Mouse (Mus musculus) testis, postnatal 14 days (tissue): ENCODE measurements around the gene Pard3.
A peak's percentile ranks its signal among the peaks of the same experiment; 100 is the strongest.

ENCODE experiments used
- DNase-seq: peaks from one replicate; pipeline ENCODE4 v3.0.0; 2021; ENCODE audit warnings: low spot score

The Pard3 gene

GRCm38 (mm10) chr8:127609316-127609715, 545.6 kb downstream of the Pard3 start:
- DNase-seq, result no peak

DNA sequence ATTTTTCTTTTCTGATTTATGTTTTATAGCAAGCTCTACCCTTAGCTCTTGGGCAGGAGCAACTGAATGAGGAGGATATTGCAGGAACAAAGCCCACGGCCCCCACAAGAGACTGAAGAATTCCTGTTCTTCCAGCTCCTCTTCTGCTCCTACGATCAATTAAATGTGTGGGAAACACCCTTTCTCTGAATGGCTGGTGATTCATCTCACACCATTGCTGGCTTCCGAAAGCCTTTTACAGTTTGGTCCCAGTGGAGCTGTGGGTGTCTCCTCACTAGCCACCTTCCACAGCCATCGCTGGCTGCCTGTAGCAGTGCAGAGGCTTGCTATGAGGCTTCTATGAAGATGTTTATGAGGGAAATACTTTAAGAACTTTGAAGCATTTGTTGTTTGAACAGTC, 550.5 kb downstream of the Pard3 start:
- DNase-seq, result no peak

- DNase-seq, result no peak
Observed at GRCm38 (mm10) chr8:127616681-127617080, 553.0 kb downstream of the Pard3 start.

DNA sequence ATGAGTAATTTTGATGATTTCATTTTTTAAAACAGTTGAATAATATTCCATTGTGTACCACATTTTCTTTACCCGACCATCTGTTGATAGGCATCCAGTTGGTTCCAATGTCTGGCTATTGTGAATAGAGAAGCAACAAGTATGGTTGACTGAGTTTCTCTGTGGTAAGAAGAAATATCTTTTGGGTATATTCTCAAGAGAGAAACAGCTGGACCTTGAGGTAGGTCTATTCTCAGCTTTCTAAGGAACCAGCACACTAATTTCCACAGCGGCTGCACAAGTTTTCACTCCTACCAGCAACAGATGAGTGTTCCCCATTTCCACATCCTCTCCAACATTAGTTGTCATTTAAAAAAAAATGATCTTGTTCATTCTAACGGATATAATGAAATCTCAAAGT, 558.4 kb downstream of the Pard3 start:
- DNase-seq, result no peak

GRCm38 (mm10) chr8:127638232-127639087, 574.8 kb downstream of the Pard3 start:
- DNase-seq, result peak; percentile 25

- no peak for DNase-seq
Observed at GRCm38 (mm10) chr8:127639088-127639453, 575.4 kb downstream of the Pard3 start.

GRCm38 (mm10) chr8:127655559-127655958, 591.9 kb downstream of the Pard3 start:
- no peak for DNase-seq
